Mouse (Mus musculus) forebrain, embryonic 12.5 days (tissue): ENCODE data around the gene Gnl3l. TPM values are rescaled to one million over a fixed set of nuclear protein-coding genes. Genes with fewer than 3 reads are reported as not detected.
A peak's percentile ranks its signal among the peaks of the same experiment; 100 is the strongest.

Source experiments
- ATAC-seq: fragments of 200-750 bp; cut with Nextera tagmentation; 2 replicates; pipeline ENCODE4 v1.8.0; 2017; ENCODE audit warnings: moderate TSS enrichment; ENCODE audit not compliant: low FRiP score
- H3K27ac ChIP-seq: fragments of 300-500 bp; sonication (generic); 2 replicates; pipeline ENCODE4 v1.5.1; 2016; ENCODE audit warnings: mild to moderate bottlenecking
- H3K27me3 ChIP-seq: fragments of 300-500 bp; sonication (generic); 2 replicates; pipeline ENCODE4 v1.6.1; 2016; ENCODE audit warnings: mild to moderate bottlenecking
- H3K36me3 ChIP-seq: fragments of 300-500 bp; sonication (generic); replicated peaks from 2 replicates; pipeline ENCODE4 v1.6.1; 2016; ENCODE audit warnings: mild to moderate bottlenecking
- H3K4me1 ChIP-seq: fragments of 300-500 bp; sonication (generic); 2 replicates; pipeline ENCODE4 v1.6.1; 2016
- H3K4me2 ChIP-seq: fragments of 300-500 bp; sonication (generic); 2 replicates; pipeline ENCODE4 v1.6.1; 2016; ENCODE audit warnings: mild to moderate bottlenecking, moderate library complexity
- H3K4me3 ChIP-seq: fragments of 300-500 bp; sonication (generic); replicated peaks from 2 replicates; pipeline ENCODE4 v1.5.1; 2016; ENCODE audit warnings: mild to moderate bottlenecking
- H3K9ac ChIP-seq: fragments of 300-500 bp; sonication (generic); 2 replicates; pipeline ENCODE4 v1.6.1; 2016; ENCODE audit warnings: mild to moderate bottlenecking
- H3K9me3 ChIP-seq: fragments of 300-500 bp; sonication (generic); 2 replicates; pipeline ENCODE4 v1.6.1; 2016
- WGBS: fragments of 180-500 bp; shearing (Covaris S2); methylation state at CpG from one replicate; pipeline ENCODE4 v1.1.7; 2016; 5-methylcytosine and 5-hydroxymethylcytosine counted together
- polyA plus RNA-seq: library from polyadenylated mRNA; unstranded; fragments of >200 nt; fragmentation: Nextera tagmentation; extraction: Ambion mirVana; gene quantifications from 2 replicates; pipeline ENCODE4 v1.2.1, GENCODE M21; 2016

Gnl3l gene
- polyA plus RNA-seq, 1 experiment from 2014 or later = 51.5 TPM

DNA sequence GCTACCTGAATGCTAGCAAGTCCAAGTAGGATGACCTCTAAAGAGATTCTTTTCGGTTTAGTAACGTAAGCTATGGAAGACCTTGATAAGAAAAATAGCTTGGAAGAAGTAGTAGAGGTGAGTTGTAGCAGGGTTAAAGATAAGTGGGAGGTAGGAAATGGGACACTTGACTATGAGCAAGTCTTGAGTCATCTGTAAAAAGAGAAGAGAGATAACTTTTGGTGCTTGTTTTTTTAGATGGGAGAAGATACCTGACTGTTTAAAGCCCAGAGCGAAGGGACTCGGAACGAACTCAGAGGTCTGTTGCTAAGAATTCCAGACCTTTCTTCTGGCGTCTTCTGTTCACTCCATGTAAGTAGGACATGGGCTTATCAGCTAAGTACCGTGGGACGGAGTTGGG is 28.7 kb upstream of the Gnl3l start, which contains the start of gene Fgd1:
Gene Fgd1 (plus strand): TSS at position 301 of the 400 bp plus-strand sequence.
- Histone ChIP-seq H3K9me3 (no peaks in the 10 kb centered on the region), H3K9ac (peak within 1 kb of the TSS; percentile 81), H3K4me3 (peak within 1 kb of the TSS; percentile 71), H3K27ac (peak within 1 kb of the TSS; percentile 95), H3K27me3 (0 out of 2 replicates have a peak, but pooled peaks cover 4% of the 10 kb centered on the region), H3K4me2 (peak within 1 kb of the TSS; percentile 67), H3K4me1 (peaks cover 22% of the 10 kb centered on the region), H3K36me3 (no peaks in the 10 kb centered on the region)
- 95% methylated on average over 8 of the region's 8 CpGs for WGBS
- no peak for ATAC-seq

DNA sequence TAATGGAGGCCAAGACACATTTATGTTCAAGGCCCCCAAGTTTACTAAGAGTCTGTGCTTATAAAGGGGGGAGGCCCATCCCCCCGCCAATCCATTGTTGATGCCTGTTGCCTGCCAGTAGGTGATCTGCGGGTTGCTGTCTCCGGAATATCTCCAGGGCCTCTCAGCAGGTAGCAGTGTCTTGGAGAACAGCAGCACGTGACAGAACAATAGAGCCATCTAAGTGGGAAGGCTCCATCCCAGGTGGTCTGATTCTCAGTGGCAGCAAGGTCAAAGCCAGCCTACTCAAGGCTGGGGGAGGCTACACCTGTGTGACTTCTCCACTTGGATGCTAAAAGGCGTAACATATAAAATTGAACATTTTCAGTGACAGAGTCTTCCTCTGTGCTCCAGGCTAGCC is 24.1 kb upstream of the Gnl3l start:
- Histone ChIP-seq H3K4me1 (no peaks in the 10 kb centered on the region), H3K9me3 (no peaks in the 10 kb centered on the region), H3K4me2 (no peak overlapping the region), H3K4me3 (no peak overlapping the region), H3K27ac (no peak overlapping the region), H3K9ac (no peak overlapping the region), H3K36me3 (no peaks in the 10 kb centered on the region), H3K27me3 (no peaks in the 10 kb centered on the region)
- ATAC-seq = no peak
- 41% methylated on average over 5 of the region's 5 CpGs for WGBS

- Histone ChIP-seq H3K4me2 (no peak overlapping the region), H3K36me3 (no peaks in the 10 kb centered on the region), H3K4me1 (no peaks in the 10 kb centered on the region), H3K27ac (no peak overlapping the region), H3K9me3 (no peaks in the 10 kb centered on the region), H3K27me3 (no peaks in the 10 kb centered on the region), H3K4me3 (no peak overlapping the region), H3K9ac (no peak overlapping the region)
- WGBS = 80% methylated on average over 3 of the region's 3 CpGs
- no peak for ATAC-seq
Observed at GRCm38 (mm10) chrX:151031400-151031799, 14.3 kb upstream of the Gnl3l start.

DNA sequence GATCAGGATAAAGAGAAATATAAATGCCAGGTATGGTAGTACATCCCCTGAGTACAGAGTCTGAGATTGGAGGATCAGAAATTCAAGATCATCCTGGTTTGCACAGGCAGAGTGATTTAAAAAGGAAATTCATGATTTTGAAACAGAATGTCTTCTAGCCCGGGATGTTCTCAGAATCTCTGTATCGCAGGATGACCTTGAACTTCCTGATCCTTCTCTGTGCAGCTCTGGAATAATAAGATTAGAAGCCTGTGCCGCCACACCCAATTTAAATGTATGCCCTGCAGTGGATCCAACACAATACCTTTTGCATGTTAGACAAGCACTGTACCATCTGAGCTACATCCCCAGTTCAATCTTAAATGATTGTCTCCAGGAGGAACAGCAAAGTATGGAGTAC is 1.7 kb upstream of the Gnl3l start:
- no peaks in the 10 kb centered on the region for H3K36me3 ChIP-seq
- H3K4me2 ChIP-seq = peak overlapping the region; percentile 52
- no peak overlapping the region for H3K27ac ChIP-seq
- 79% methylated on average over 3 of the region's 3 CpGs for WGBS
- H3K4me3 ChIP-seq = no peak overlapping the region
- no peak for ATAC-seq
- no peaks in the 10 kb centered on the region for H3K27me3 ChIP-seq
- H3K9me3 ChIP-seq = no peaks in the 10 kb centered on the region
- peaks cover 4% of the 10 kb centered on the region for H3K4me1 ChIP-seq
- no peak overlapping the region for H3K9ac ChIP-seq

- H3K4me1 ChIP-seq = peaks cover 4% of the 10 kb centered on the region
- no peaks in the 10 kb centered on the region for H3K27me3 ChIP-seq
- H3K4me3 ChIP-seq = peak overlapping the region; percentile 41
- WGBS = 11% methylated on average over 3 of the region's 3 CpGs
- H3K9ac ChIP-seq = 0 out of 2 replicates have a peak overlapping the region, but pooled peaks have one; percentile 44
- no peaks in the 10 kb centered on the region for H3K36me3 ChIP-seq
- H3K27ac ChIP-seq = peak overlapping the region; percentile 78
- peak overlapping the region; percentile 52 for H3K4me2 ChIP-seq
- no peaks in the 10 kb centered on the region for H3K9me3 ChIP-seq
- ATAC-seq = no peak
Observed at GRCm38 (mm10) chrX:151017897-151018296, 775 bp upstream of the Gnl3l start.

DNA sequence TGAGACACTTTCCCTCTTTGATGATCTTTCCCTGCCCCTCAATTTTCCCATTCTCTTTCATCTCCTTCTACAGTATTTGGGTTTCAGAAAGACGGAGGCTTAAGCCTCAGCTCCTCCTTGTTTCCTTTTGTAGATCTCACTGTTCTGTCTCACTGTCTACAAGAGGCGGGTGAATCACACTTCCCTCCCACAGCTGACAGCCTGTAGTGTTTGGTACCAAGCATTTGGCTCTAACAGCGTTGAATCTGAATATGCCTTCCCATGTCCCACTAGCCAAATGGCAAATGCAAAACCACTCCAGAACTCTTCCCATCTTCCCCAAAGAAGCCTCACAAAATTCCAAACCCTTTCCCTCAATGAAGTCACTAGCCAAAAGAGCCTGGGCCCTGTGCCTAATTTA is 20.3 kb downstream of the Gnl3l start:
- Histone ChIP-seq H3K9ac (no peak overlapping the region), H3K4me3 (no peak overlapping the region), H3K27me3 (no peaks in the 10 kb centered on the region), H3K27ac (no peak overlapping the region), H3K9me3 (no peaks in the 10 kb centered on the region), H3K4me2 (no peak overlapping the region), H3K36me3 (peaks cover 57% of the 10 kb centered on the region), H3K4me1 (no peaks in the 10 kb centered on the region)
- ATAC-seq = no peak
- WGBS = 93% methylated on average over 3 of the region's 3 CpGs

- Histone ChIP-seq H3K4me2 (no peak overlapping the region), H3K4me1 (no peaks in the 10 kb centered on the region), H3K9me3 (no peaks in the 10 kb centered on the region), H3K9ac (no peak overlapping the region), H3K4me3 (no peak overlapping the region), H3K36me3 (no peaks in the 10 kb centered on the region; the same call in 1 of the 2 replicates), H3K27me3 (no peaks in the 10 kb centered on the region), H3K27ac (no peak overlapping the region)
- 81% methylated on average over 1 of the region's 1 CpGs for WGBS
- ATAC-seq = no peak
Observed at GRCm38 (mm10) chrX:150981621-150982020, 35.5 kb downstream of the Gnl3l start.

- WGBS = 69% methylated on average over 5 of the region's 5 CpGs
- Histone ChIP-seq H3K4me1 (no peaks in the 10 kb centered on the region), H3K4me3 (no peak overlapping the region), H3K9ac (no peak overlapping the region), H3K36me3 (no peaks in the 10 kb centered on the region), H3K4me2 (no peak overlapping the region), H3K27ac (no peak overlapping the region), H3K27me3 (no peaks in the 10 kb centered on the region), H3K9me3 (no peaks in the 10 kb centered on the region)
- no peak for ATAC-seq
Observed at GRCm38 (mm10) chrX:150975424-150975823, 41.7 kb downstream of the Gnl3l start.

DNA sequence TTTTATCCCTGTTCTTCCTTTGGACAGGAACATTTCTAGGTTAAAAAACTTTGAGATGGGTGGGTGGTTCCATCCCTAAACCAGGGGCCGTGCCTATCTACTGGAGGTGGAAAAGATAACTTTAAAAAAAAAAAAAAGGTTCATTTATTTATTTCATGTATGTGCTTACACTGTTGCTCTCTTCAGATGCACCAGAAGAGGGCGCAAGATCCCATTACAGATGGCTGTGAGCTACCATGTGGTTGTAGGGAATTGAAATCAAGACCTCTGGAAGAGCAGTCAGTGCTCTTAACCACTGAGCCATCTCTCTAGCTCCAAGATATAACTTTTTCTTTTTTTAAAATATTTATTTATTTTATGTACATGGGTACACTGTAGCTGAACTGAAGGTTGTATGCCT is 54.1 kb downstream of the Gnl3l start:
- no peaks in the 10 kb centered on the region for H3K9me3 ChIP-seq
- H3K9ac ChIP-seq = no peak overlapping the region
- H3K4me2 ChIP-seq = no peak overlapping the region
- no peak overlapping the region for H3K4me3 ChIP-seq
- ATAC-seq = no peak
- no peaks in the 10 kb centered on the region for H3K27me3 ChIP-seq
- 27% methylated on average over 2 of the region's 2 CpGs for WGBS
- H3K27ac ChIP-seq = no peak overlapping the region
- no peaks in the 10 kb centered on the region for H3K36me3 ChIP-seq
- no peaks in the 10 kb centered on the region for H3K4me1 ChIP-seq

DNA sequence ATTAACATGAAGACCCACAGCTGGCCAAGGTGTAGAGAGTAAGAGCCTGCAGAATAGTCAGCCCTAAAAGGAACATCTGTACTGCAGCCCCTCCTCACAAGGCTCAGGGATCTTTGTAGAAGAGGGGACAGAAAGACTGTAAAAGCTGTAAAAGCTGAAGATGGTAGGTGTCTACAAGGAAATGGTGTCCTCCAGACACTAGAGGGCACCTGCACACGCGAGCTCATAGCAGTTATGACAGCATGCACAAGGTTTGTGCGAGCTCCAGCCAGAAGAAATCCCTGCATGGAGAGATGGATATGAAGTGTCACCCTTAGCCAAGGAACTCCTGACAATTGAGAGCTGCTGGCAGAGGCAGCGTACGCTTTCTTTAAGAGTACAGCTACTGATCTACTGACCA is 56.4 kb downstream of the Gnl3l start:
- ATAC-seq = no peak
- Histone ChIP-seq H3K4me2 (no peak overlapping the region), H3K9ac (no peak overlapping the region), H3K27ac (no peak overlapping the region), H3K36me3 (no peaks in the 10 kb centered on the region), H3K4me1 (no peaks in the 10 kb centered on the region), H3K27me3 (0 out of 2 replicates have a peak, but pooled peaks cover 4% of the 10 kb centered on the region), H3K4me3 (no peak overlapping the region), H3K9me3 (no peaks in the 10 kb centered on the region)
- WGBS = 59% methylated on average over 5 of the region's 5 CpGs

- Histone ChIP-seq H3K27me3 (0 out of 2 replicates have a peak, but pooled peaks cover 4% of the 10 kb centered on the region), H3K9me3 (no peaks in the 10 kb centered on the region), H3K9ac (no peak overlapping the region), H3K36me3 (no peaks in the 10 kb centered on the region), H3K27ac (0 out of 2 replicates have a peak overlapping the region, but pooled peaks have one; percentile 60), H3K4me3 (peak overlapping the region; percentile 26), H3K4me1 (no peaks in the 10 kb centered on the region), H3K4me2 (peak overlapping the region; percentile 40)
- ATAC-seq = peak; percentile 96
- WGBS = 29% methylated on average over 25 of the region's 25 CpGs
Observed at GRCm38 (mm10) chrX:150956522-150957300, 60.4 kb downstream of the Gnl3l start.

DNA sequence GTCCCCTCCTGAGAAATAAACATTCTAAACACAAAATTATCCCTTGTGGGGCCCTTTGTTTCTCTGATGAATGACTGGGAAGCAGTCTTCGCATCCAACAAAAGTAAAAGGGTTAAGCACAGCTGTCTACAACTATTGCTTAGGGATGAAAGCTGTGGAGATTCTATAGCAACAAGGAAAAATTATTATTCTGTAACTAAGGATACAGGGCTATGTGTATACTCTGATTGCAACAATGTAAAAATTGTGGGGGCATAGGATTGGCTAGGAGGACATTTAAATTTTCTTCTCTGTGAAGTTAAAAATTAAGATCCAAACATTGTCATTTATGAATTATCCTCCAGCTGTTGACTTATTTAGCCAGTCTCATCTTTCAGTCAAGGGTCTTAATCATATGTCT is 61.1 kb downstream of the Gnl3l start:
- ATAC-seq = peak; percentile 33; the same call in 1 of the 2 replicates
- Histone ChIP-seq H3K27me3 (0 out of 2 replicates have a peak, but pooled peaks cover 4% of the 10 kb centered on the region), H3K9me3 (no peaks in the 10 kb centered on the region), H3K36me3 (no peaks in the 10 kb centered on the region), H3K27ac (no peak overlapping the region), H3K4me2 (peak overlapping the region; percentile 40; the same call in 1 of the 2 replicates), H3K4me1 (no peaks in the 10 kb centered on the region), H3K4me3 (no peak overlapping the region), H3K9ac (no peak overlapping the region)
- WGBS = 41% methylated on average over 1 of the region's 1 CpGs

DNA sequence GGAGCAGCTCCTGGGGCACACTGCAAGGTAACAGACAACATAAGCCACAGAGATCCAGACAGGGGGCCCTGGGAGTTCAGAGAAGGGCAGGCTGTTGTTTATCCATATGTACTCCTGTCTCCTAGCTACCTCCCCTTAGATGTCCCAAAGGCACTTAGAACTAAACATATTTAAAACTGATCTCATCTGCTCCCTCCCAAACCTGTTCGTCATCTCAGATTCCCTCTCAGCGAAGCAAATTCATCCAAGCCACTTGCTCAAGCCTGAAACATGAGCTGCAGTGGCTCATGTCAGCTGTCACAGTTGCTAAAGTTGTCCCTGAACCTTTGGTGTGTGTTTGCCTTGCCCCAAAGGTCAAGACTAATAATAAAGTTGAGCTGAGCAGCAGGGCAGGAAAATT is 61.7 kb downstream of the Gnl3l start:
- H3K36me3 ChIP-seq = no peaks in the 10 kb centered on the region
- ATAC-seq = no peak
- no peaks in the 10 kb centered on the region for H3K4me1 ChIP-seq
- 0 out of 2 replicates have a peak, but pooled peaks cover 4% of the 10 kb centered on the region for H3K27me3 ChIP-seq
- H3K9ac ChIP-seq = no peak overlapping the region
- no peak overlapping the region for H3K27ac ChIP-seq
- WGBS = 54% methylated on average over 2 of the region's 2 CpGs
- H3K4me3 ChIP-seq = no peak overlapping the region
- H3K4me2 ChIP-seq = no peak overlapping the region
- no peaks in the 10 kb centered on the region for H3K9me3 ChIP-seq
